Mouse (Mus musculus) mesoderm, embryonic 11.5 days (tissue): ENCODE measurements at regions not wholly inside any gene's neighbourhood (a gene's known extent, or its start where the extent isn't known, plus 50 kb on each side); places are given as distances from the start of the nearest gene placed in this dataset.

ENCODE experiments used
- DNase-seq: peaks from one replicate; pipeline ENCODE4 v3.0.0-alpha.2; 2012; ENCODE audit warnings: low read depth, low spot score

GRCm38 (mm10) chr4:22047730-22048455 is 116.8 kb downstream of the Faxc start:
- DNase-seq: no peak

GRCm38 (mm10) chr4:22066785-22067433 is 135.8 kb downstream of the Faxc start:
- no peak for DNase-seq

GRCm38 (mm10) chr4:22067678-22068299 is 136.7 kb downstream of the Faxc start:
- DNase-seq: no peak

- no peak for DNase-seq
Measured at GRCm38 (mm10) chr4:22088209-22088787, 157.2 kb downstream of the Faxc start.

GRCm38 (mm10) chr4:22089637-22090041 is 158.5 kb downstream of the Faxc start:
- DNase-seq: no peak

- DNase-seq: no peak
Measured at GRCm38 (mm10) chr4:22090536-22090935, 159.4 kb downstream of the Faxc start.

- DNase-seq: no peak
Measured at GRCm38 (mm10) chr4:22092551-22092950, 161.4 kb downstream of the Faxc start.

GRCm38 (mm10) chr4:22095257-22096031 is 164.3 kb downstream of the Faxc start:
- DNase-seq: peak; percentile 15

GRCm38 (mm10) chr4:22098605-22099004 is 167.5 kb downstream of the Faxc start:
- DNase-seq: no peak

- DNase-seq: no peak
Measured at GRCm38 (mm10) chr4:22102478-22102877, 171.3 kb downstream of the Faxc start.

- DNase-seq: no peak
Measured at GRCm38 (mm10) chr4:22103001-22103587, 172.0 kb downstream of the Faxc start.

- no peak for DNase-seq
Measured at GRCm38 (mm10) chr4:22106883-22107282, 175.8 kb downstream of the Faxc start.

GRCm38 (mm10) chr4:22109410-22109809 is 178.3 kb downstream of the Faxc start:
- DNase-seq: no peak

- no peak for DNase-seq
Measured at GRCm38 (mm10) chr4:22110400-22110799, 179.3 kb downstream of the Faxc start.

GRCm38 (mm10) chr4:22112209-22112608 is 181.1 kb downstream of the Faxc start:
- no peak for DNase-seq

GRCm38 (mm10) chr4:22114451-22114850 is 183.3 kb downstream of the Faxc start:
- no peak for DNase-seq

- no peak for DNase-seq
Measured at GRCm38 (mm10) chr4:22119877-22120276, 188.7 kb downstream of the Faxc start.

GRCm38 (mm10) chr4:22120953-22121352 is 189.8 kb downstream of the Faxc start:
- DNase-seq: no peak

GRCm38 (mm10) chr4:22121397-22121796 is 190.3 kb downstream of the Faxc start:
- DNase-seq: no peak

- no peak for DNase-seq
Measured at GRCm38 (mm10) chr4:22124836-22125235, 193.7 kb downstream of the Faxc start.

GRCm38 (mm10) chr4:22130511-22130910 is 199.4 kb downstream of the Faxc start:
- no peak for DNase-seq
